Mouse (Mus musculus): ENCODE measurements around the gene Akt2.

GRCm38 (mm10) chr7:27687836-27688235 is 96.5 kb downstream of the Akt2 start:
- TF ChIP-seq NELFE (IDR thresholded peaks at IDR 0.05; ENCODE audit: low read depth, low read length) (no peak), POLR2A (IDR thresholded peaks at IDR 0.05; ENCODE audit: control insufficient read depth in 1 of 2, insufficient read depth in 1 of 2, low read depth in 1 of 2, low read length in 2 of 2, poor library complexity in 1 of 2) (no peak), MYB (IDR thresholded peaks at IDR 0.05; ENCODE audit: low read depth, low read length) (no peak), TAL1 (IDR thresholded peaks at IDR 0.05; ENCODE audit: low read length) (no peak), CTCF (IDR thresholded peaks at IDR 0.05 in 2 of 3, conservative IDR thresholded peaks at IDR 0.05 in 1 of 3; ENCODE audit: control insufficient read depth in 1 of 3, insufficient read depth in 1 of 3, low read depth in 2 of 3, low read length in 3 of 3, poor library complexity in 1 of 3, severe bottlenecking in 1 of 3) (no peak), EP300 (IDR thresholded peaks at IDR 0.05; ENCODE audit: low read depth in 1 of 2, low read length in 2 of 2) (no peak), ZMIZ1 (IDR thresholded peaks at IDR 0.05; ENCODE audit: low read depth, low read length) (no peak), MAFK (IDR thresholded peaks at IDR 0.05; ENCODE audit: borderline replicate concordance, low read depth, low read length) (no peak), CHD2 (IDR thresholded peaks at IDR 0.05; ENCODE audit: low read length) (no peak), TBP (IDR thresholded peaks at IDR 0.05; ENCODE audit: low read depth, low read length) (no peak), POLR2AphosphoS5 (IDR thresholded peaks at IDR 0.05; ENCODE audit: borderline replicate concordance, low read depth, low read length) (no peak)
